In the genomic region with DNA sequence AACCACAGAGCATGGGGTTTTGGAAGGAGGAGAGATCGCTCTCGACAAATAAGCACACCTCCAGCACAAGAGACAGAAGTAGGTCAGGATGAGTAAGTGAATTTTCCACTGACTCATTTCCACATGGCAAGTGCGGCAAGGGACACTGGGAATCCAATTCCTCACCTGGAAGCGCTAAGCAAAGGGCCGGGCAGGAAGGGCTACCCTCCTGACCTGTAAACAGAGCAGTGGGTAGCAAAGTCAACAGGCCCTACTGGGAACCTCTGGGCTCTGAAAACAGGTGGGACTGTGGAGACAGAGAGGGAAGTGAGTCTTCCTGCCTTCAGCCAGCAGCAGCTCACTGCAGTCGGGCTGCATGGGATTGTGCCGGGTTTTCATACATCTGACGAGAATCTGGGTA, we compare ENCODE assay signal across 15 mouse cellular contexts.
DNase-seq lines count a peak whose midpoint lies in the region; ATAC-seq lines count a peak whose summit lies in the region.
"Had no signal": no experiment of that assay in that cellular context is flagged by ENCODE, and none has a peak within 500 bp of the region (broad histone marks: within the 10 kb centered on the region; RNA-seq: fewer than 3 reads in every experiment).

No protein-coding gene starts in this region.

- no peaks in the 10 kb centered on the region for H3K36me3 ChIP-seq in heart, embryonic 10.5 days
- no peaks in the 10 kb centered on the region; the same call in 1 of the 2 replicates for H3K36me3 ChIP-seq in heart, embryonic 11.5 days (ENCODE audit: control insufficient read depth, insufficient read depth, low read length)
- no peaks in the 10 kb centered on the region for H3K36me3 ChIP-seq in liver, embryonic 12.5 days

- H3K4me1 ChIP-seq in heart, embryonic 10.5 days = peaks cover 58% of the 10 kb centered on the region
- H3K4me1 ChIP-seq in heart, embryonic 11.5 days (ENCODE audit: control insufficient read depth, insufficient read depth, low read length) = peaks cover 35% of the 10 kb centered on the region
- H3K4me1 ChIP-seq in liver, embryonic 12.5 days = peaks cover 19% of the 10 kb centered on the region; the same call in 1 of the 2 replicates

- no peak overlapping the region for H3K4me3 ChIP-seq in heart, embryonic 10.5 days
- H3K4me3 ChIP-seq in heart, embryonic 11.5 days (ENCODE audit: low read depth, low read length) = no peak overlapping the region
- no peak overlapping the region for H3K4me3 ChIP-seq in liver, embryonic 12.5 days

- DNase-seq in heart, embryonic 10.5 days (ENCODE audit: low spot score) = peak; percentile 58
- DNase-seq in 3134 (ENCODE audit: extremely low read depth, insufficient read length, low spot score) = peak; percentile 50
- DNase-seq in adrenal gland, postnatal 14 days = peak; percentile 54
- no peak for DNase-seq in cerebellum, adult 11-12 months
- DNase-seq in kidney, adult 18-20 months = no peak
- DNase-seq in natural killer cell, adult 2 months (ENCODE audit: low spot score in 2 of 2) = no peak
- DNase-seq: cerebellum, adult 8-10 months; gastrocnemius, postnatal 36 days; kidney, adult 11 months; layer of hippocampus, postnatal 36 days; lung, postnatal 36 days; retina, postnatal 1 day; thymus, postnatal 14 days had no signal

- H3K9me3 ChIP-seq in heart, embryonic 10.5 days = no peaks in the 10 kb centered on the region
- H3K9me3 ChIP-seq in heart, embryonic 11.5 days (replicated peaks; ENCODE audit: control insufficient read depth, low read length) = no peaks in the 10 kb centered on the region
- H3K9me3 ChIP-seq in liver, embryonic 12.5 days (replicated peaks) = no peaks in the 10 kb centered on the region

- WGBS in heart, embryonic 10.5 days = 72% methylated on average over 8 of the region's 8 CpGs
- WGBS in heart, embryonic 11.5 days (ENCODE audit: insufficient replicate concordance) = 73% methylated on average over 8 of the region's 8 CpGs
- 74% methylated on average over 8 of the region's 8 CpGs for WGBS in liver, embryonic 12.5 days (ENCODE audit: insufficient replicate concordance)

- H3K27ac ChIP-seq in heart, embryonic 10.5 days = no peak overlapping the region
- H3K27ac ChIP-seq in heart, embryonic 11.5 days (ENCODE audit: low read depth, low read length) = no peak overlapping the region
- no peak overlapping the region for H3K27ac ChIP-seq in liver, embryonic 12.5 days

- H3K4me2 ChIP-seq in heart, embryonic 11.5 days = no peak overlapping the region
- no peak overlapping the region for H3K4me2 ChIP-seq in liver, embryonic 12.5 days

- no peak overlapping the region for H3K9ac ChIP-seq in heart, embryonic 11.5 days (ENCODE audit: low read depth, low read length)
- H3K9ac ChIP-seq in liver, embryonic 12.5 days = no peak overlapping the region

- no peaks in the 10 kb centered on the region for H3K27me3 ChIP-seq in heart, embryonic 10.5 days (ENCODE audit: insufficient read depth, poor library complexity, severe bottlenecking)
- no peaks in the 10 kb centered on the region for H3K27me3 ChIP-seq in heart, embryonic 11.5 days (ENCODE audit: control insufficient read depth, insufficient read depth, low read length)
- no peaks in the 10 kb centered on the region for H3K27me3 ChIP-seq in liver, embryonic 12.5 days (replicated peaks)

- no peak for ATAC-seq in heart, embryonic 11.5 days (replicated peaks; ENCODE audit: insufficient number of reproducible peaks, low FRiP score, low TSS enrichment)
- ATAC-seq in liver, embryonic 12.5 days = peak; percentile 65

Comparison
In these comparisons a context has a peak if more than half of its experiments do, and no peak if none do; other contexts are left out.
1. DNase-seq: peak in heart, embryonic 10.5 days (single experiment), 3134 (single experiment) and adrenal gland, postnatal 14 days (single experiment); none in cerebellum, adult 11-12 months (single experiment), kidney, adult 18-20 months (single experiment) and natural killer cell, adult 2 months (0 of 2).